Mouse (Mus musculus): ENCODE results near the gene Tradd.

GRCm38 (mm10) chr8:105288231-105288630 lies 23.8 kb upstream of the Tradd start:
- no peak for TF ChIP-seq CTCF (IDR thresholded peaks at IDR 0.05; ENCODE audit: control insufficient read depth, insufficient read depth, insufficient replicate concordance, low read depth, low read length)
- no peak for TF ChIP-seq POLR2A (IDR thresholded peaks at IDR 0.05; ENCODE audit: control insufficient read depth, low read depth, low read length)

All from testis, adult 2 months (tissue).